Mouse (Mus musculus) hindbrain, postnatal 0 days (tissue): ENCODE data around the gene Dsn1. TPM values are rescaled to one million over a fixed set of nuclear protein-coding genes. Genes with fewer than 3 reads are reported as not detected.

Source experiments
- ATAC-seq: fragments of 200-750 bp; cut with Nextera tagmentation; 2 replicates; pipeline ENCODE4 v1.8.0; 2017; ENCODE audit warnings: mild to moderate bottlenecking, moderate TSS enrichment, moderate library complexity
- DNase-seq: peaks from one replicate; pipeline ENCODE4 v3.0.0-alpha.2; 2015; ENCODE audit warnings: low spot score
- H3K27ac ChIP-seq: fragments of 300-500 bp; sonication (generic); 2 replicates; pipeline ENCODE4 v1.5.1; 2014; ENCODE audit warnings: mild to moderate bottlenecking
- H3K27me3 ChIP-seq: fragments of 300-500 bp; sonication (generic); 2 replicates; pipeline ENCODE4 v1.6.1; 2014; ENCODE audit warnings: low read length, mixed read lengths; ENCODE audit not compliant: insufficient read depth
- H3K36me3 ChIP-seq: fragments of 300-500 bp; sonication (generic); 2 replicates; pipeline ENCODE4 v1.6.1; 2014; ENCODE audit warnings: low read length, mixed read lengths; ENCODE audit not compliant: insufficient read depth
- H3K4me1 ChIP-seq: fragments of 300-500 bp; sonication (generic); 2 replicates; pipeline ENCODE4 v1.6.1; 2014; ENCODE audit warnings: antibody characterized with exemption, low read length, mixed read lengths; ENCODE audit not compliant: insufficient read depth
- H3K4me2 ChIP-seq: fragments of 300-500 bp; sonication (generic); 2 replicates; pipeline ENCODE4 v1.6.1; 2014; ENCODE audit warnings: low read depth, mild to moderate bottlenecking, low read length, moderate library complexity, mixed read lengths
- H3K4me3 ChIP-seq: fragments of 300-500 bp; sonication (generic); 2 replicates; pipeline ENCODE4 v1.5.1; 2014; ENCODE audit warnings: low read length
- H3K9ac ChIP-seq: fragments of 300-500 bp; sonication (generic); replicated peaks from 2 replicates; pipeline ENCODE4 v1.6.1; 2014; ENCODE audit warnings: mild to moderate bottlenecking, low read length, moderate library complexity, mixed read lengths
- H3K9me3 ChIP-seq: fragments of 300-500 bp; sonication (generic); 2 replicates; pipeline ENCODE4 v1.6.1; 2016; ENCODE audit warnings: low read length, mixed read lengths
- CTCF ChIP-seq: IDR thresholded peaks from 2 replicates; pipeline ENCODE4 v1.5.1; 2016; ENCODE audit warnings: antibody characterized with exemption, control low read depth, low read depth
- WGBS: fragments of 180-500 bp; shearing (Covaris S2); extraction: QIAGEN DNeasy Blood & Tissue Kit; methylation state at CpG from one replicate; pipeline ENCODE4 v1.1.7; 2014; 5-methylcytosine and 5-hydroxymethylcytosine counted together
- polyA plus RNA-seq: library from polyadenylated mRNA; unstranded; fragments of >200 nt; fragmentation: Nextera tagmentation; extraction: Ambion mirVana; gene quantifications from 2 replicates; pipeline ENCODE4 v1.2.1, GENCODE M21; 2015
- total RNA-seq: library from RNA; depleted of rRNA; stranded (reverse); fragments of >200 nt; gene quantifications from 2 replicates; pipeline ENCODE4 v1.2.3, GENCODE M21; 2014; rRNA removed

Dsn1 gene
- total RNA-seq: 6.3 and 9.5 TPM in 2 replicates
- polyA plus RNA-seq: 11.9 and 12.7 TPM in 2 replicates

DNA sequence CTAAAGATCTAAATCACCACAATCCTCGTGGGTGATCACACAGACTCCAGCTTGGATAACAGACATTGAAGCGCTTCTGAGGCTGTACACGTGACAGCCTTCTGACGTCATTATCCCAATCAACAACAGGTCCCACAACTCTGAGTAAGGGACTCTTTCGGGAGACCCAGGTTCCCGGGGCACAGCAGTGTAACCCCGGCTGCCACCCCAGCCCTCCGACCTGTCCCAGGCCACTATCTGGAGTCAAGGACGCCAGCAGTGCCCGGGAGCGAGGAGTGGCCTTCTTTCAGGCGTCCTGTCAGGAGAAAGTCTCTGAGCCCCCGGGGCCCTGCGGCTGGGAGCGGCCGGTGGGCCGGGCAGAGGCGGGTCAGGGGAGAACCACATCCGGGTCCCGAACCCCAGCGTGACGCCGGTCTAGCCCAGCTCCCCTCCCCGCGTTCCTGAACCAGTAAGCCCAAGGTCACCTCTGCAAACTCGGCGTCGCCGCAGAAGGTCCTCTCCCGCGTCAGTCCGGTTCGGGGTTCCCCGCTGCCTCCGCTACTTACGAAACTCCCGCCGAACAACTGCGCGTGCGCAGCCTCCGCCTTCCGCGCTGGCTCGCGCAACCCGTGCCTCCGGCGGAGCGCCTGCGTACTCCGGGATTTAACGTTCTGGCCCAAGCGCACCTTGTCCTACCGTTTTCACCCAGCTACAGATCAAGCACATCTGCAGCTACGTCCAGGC is at the start of gene Dsn1:
TSS of gene Dsn1 (minus strand) at position 644 of the 723 bp plus-strand sequence.
- peak; percentile 83 for ATAC-seq
- H3K36me3 ChIP-seq: no peaks in the 10 kb centered on the region
- peaks cover 9% of the 10 kb centered on the region; the same call in 1 of the 2 replicates for H3K4me1 ChIP-seq
- H3K9ac ChIP-seq: peak within 1 kb of the TSS; percentile 65
- peak; percentile 95 for DNase-seq
- under 1% methylated on average over 56 of the region's 56 CpGs for WGBS
- H3K27ac ChIP-seq: peak within 1 kb of the TSS; percentile 67; the same call in 1 of the 2 replicates
- no peak for TF ChIP-seq CTCF
- H3K9me3 ChIP-seq: no peaks in the 10 kb centered on the region
- peak within 1 kb of the TSS; percentile 64 for H3K4me3 ChIP-seq
- H3K27me3 ChIP-seq: no peaks in the 10 kb centered on the region
- peak within 1 kb of the TSS; percentile 100 for H3K4me2 ChIP-seq

- no peaks in the 10 kb centered on the region for H3K9me3 ChIP-seq
- no peak overlapping the region for H3K27ac ChIP-seq
- ATAC-seq (no peak), DNase-seq (no peak)
- peaks cover 23% of the 10 kb centered on the region for H3K4me1 ChIP-seq
- H3K4me2 ChIP-seq: no peak overlapping the region
- H3K9ac ChIP-seq: no peak overlapping the region
- 79% methylated on average over 6 of the region's 6 CpGs for WGBS
- TF ChIP-seq CTCF: no peak
- H3K4me3 ChIP-seq: no peak overlapping the region
- H3K27me3 ChIP-seq: no peaks in the 10 kb centered on the region
- H3K36me3 ChIP-seq: peaks cover 30% of the 10 kb centered on the region
Observed at GRCm38 (mm10) chr2:157055721-157056120, 48.8 kb upstream of the Dsn1 start.

DNA sequence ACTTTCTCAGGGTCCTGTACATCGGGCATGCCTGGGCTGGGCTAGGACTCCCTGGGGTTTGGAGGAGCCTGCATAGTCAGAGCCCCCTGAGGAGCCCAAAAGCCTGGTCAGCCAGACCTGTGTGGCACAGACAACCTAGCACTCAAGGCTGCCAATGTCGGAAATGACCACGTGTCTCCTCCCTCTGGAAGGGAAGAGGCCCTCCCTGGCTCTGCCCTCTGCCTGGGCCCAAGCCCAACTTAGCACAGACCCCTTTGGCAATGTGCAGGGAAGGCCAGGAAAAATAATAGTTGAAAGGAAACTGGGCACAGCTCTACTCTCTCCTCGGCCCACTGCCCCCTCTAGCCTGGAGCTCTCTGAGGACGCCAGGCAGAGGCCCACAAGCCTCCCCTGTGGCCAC is 47.9 kb upstream of the Dsn1 start:
- Histone ChIP-seq H3K4me3 (no peak overlapping the region), H3K4me2 (no peak overlapping the region), H3K36me3 (peaks cover 27% of the 10 kb centered on the region), H3K4me1 (peaks cover 31% of the 10 kb centered on the region), H3K27ac (peak overlapping the region; percentile 61), H3K27me3 (no peaks in the 10 kb centered on the region), H3K9ac (0 out of 2 replicates have a peak overlapping the region, but pooled peaks have one; percentile 1), H3K9me3 (no peaks in the 10 kb centered on the region)
- ATAC-seq: peak; percentile 59
- DNase-seq: peak; percentile 80
- WGBS: 23% methylated on average over 5 of the region's 5 CpGs
- TF ChIP-seq CTCF: no peak

DNA sequence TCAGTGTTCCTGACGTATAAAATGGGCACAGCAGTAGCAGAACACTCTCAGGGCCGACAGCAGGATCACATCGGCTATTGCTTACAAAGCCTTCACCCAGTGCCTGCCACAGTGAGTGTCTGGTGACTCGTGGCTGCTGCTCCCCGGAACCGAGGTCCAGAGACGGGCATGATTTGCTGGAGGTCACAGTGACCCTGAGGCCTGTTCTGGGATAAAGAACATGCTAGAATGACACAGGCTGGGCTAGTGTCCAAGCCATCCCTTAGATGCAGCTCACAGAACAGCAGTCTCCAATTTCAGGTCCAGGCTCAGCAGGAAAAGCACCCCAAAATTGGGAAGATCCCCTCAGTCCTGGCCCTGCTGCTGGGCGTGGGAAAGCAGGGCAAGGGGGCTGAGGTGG is 47.3 kb upstream of the Dsn1 start:
- H3K4me1 ChIP-seq: peaks cover 34% of the 10 kb centered on the region
- H3K36me3 ChIP-seq: peaks cover 22% of the 10 kb centered on the region
- H3K9ac ChIP-seq: 0 out of 2 replicates have a peak overlapping the region, but pooled peaks have one; percentile 1
- peak overlapping the region; percentile 61 for H3K27ac ChIP-seq
- H3K4me2 ChIP-seq: no peak overlapping the region
- 61% methylated on average over 8 of the region's 8 CpGs for WGBS
- H3K4me3 ChIP-seq: no peak overlapping the region
- no peaks in the 10 kb centered on the region for H3K9me3 ChIP-seq
- TF ChIP-seq CTCF: no peak
- ATAC-seq (no peak), DNase-seq (no peak)
- no peaks in the 10 kb centered on the region for H3K27me3 ChIP-seq

DNA sequence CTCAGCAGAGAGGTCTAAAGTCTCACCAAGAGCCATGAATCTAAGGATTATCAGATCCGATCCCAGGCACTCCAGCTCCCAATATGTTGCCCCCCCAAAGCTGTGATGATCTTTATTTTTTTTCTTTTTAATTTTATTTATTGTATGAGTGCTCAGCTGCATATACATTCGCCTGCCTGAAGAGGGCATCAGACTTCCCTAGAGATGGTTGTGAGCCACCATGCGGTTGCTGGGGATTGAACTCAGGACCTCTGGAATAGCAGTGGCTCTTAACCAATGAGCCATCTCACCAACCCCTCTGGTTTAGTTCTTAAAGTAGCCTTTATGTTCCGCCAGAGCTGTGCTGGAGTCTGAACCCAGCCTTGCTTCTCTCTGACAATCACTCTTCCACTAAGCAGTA is 46.8 kb upstream of the Dsn1 start:
- TF ChIP-seq CTCF: peak; percentile 41
- H3K27ac ChIP-seq: peak overlapping the region; percentile 61; the same call in 1 of the 2 replicates
- H3K9ac ChIP-seq: no peak overlapping the region
- H3K27me3 ChIP-seq: no peaks in the 10 kb centered on the region
- WGBS: 74% methylated on average over 4 of the region's 4 CpGs
- H3K4me1 ChIP-seq: peaks cover 35% of the 10 kb centered on the region
- ATAC-seq: no peak
- no peak for DNase-seq
- H3K4me2 ChIP-seq: no peak overlapping the region
- H3K36me3 ChIP-seq: peaks cover 22% of the 10 kb centered on the region
- no peaks in the 10 kb centered on the region for H3K9me3 ChIP-seq
- H3K4me3 ChIP-seq: no peak overlapping the region

- no peak for TF ChIP-seq CTCF
- H3K36me3 ChIP-seq: peaks cover 22% of the 10 kb centered on the region
- WGBS: 83% methylated on average over 5 of the region's 5 CpGs
- H3K4me3 ChIP-seq: no peak overlapping the region
- no peak overlapping the region for H3K27ac ChIP-seq
- no peak overlapping the region for H3K4me2 ChIP-seq
- H3K4me1 ChIP-seq: peaks cover 34% of the 10 kb centered on the region
- H3K9ac ChIP-seq: no peak overlapping the region
- ATAC-seq: no peak
- no peaks in the 10 kb centered on the region for H3K27me3 ChIP-seq
- DNase-seq: no peak
- no peaks in the 10 kb centered on the region for H3K9me3 ChIP-seq
Observed at GRCm38 (mm10) chr2:157053124-157053523, 46.2 kb upstream of the Dsn1 start.

DNA sequence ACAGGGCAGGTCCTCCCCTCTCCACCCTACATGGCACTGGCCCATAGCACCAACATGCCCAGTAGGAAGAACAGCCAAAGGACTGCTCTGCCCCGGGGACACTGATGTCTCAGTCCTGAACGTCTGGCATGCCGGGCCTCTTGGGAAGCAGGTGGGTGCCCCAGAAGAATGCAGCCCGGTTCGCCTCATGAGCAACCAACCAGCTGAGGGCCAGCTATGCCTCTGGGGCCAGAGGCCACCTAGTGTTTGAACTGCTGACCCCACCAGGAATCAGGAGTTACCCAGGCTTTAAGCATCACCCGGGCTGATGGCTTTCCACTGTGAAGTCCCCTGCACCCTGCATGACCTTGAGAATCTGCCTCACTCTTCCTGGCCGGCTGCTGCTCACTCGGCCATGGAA is 45.5 kb upstream of the Dsn1 start:
- Histone ChIP-seq H3K4me2 (no peak overlapping the region), H3K9me3 (no peaks in the 10 kb centered on the region), H3K27ac (peak overlapping the region; percentile 32; the same call in 1 of the 2 replicates), H3K27me3 (no peaks in the 10 kb centered on the region), H3K36me3 (peaks cover 16% of the 10 kb centered on the region; the same call in 1 of the 2 replicates), H3K4me1 (peaks cover 41% of the 10 kb centered on the region), H3K9ac (no peak overlapping the region), H3K4me3 (no peak overlapping the region)
- no peak for TF ChIP-seq CTCF
- 71% methylated on average over 8 of the region's 8 CpGs for WGBS
- DNase-seq (no peak), ATAC-seq (no peak)
